Mouse (Mus musculus): Measurements from ENCODE around the gene Neurl1a.

DNA sequence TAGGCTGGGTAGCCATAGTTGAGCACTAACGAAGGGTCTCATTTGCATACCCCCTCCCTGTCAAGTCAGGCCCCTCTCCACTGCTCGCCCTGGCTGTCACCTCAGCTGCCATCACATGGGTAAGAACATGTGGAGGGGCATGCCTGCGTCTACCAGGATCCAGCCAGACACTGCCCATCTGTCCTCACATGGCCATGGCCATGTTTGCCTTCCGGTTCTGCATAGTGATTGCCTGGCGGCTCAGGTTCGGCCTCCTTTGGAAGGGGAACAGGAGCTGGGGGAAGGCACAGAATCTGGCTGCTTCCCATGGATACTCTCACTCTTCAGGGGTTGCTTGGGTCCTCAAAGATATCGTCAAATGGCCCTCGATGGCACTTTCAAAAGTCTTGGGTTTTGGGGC is 52.1 kb downstream of the Neurl1a start:
- TF ChIP-seq CTCF (IDR thresholded peaks at IDR 0.05; ENCODE audit: control insufficient read depth, insufficient read depth, low read length) (no peak), POLR2A (IDR thresholded peaks at IDR 0.05; ENCODE audit: borderline replicate concordance, control insufficient read depth, low read depth, low read length) (no peak)

Data from bone marrow, adult 2 months (tissue).